Mouse (Mus musculus): ENCODE measurements at regions not wholly inside any gene's neighbourhood (a gene's known extent, or its start where the extent isn't known, plus 50 kb on each side); places are given as distances from the start of the nearest gene placed in this dataset.

DNA sequence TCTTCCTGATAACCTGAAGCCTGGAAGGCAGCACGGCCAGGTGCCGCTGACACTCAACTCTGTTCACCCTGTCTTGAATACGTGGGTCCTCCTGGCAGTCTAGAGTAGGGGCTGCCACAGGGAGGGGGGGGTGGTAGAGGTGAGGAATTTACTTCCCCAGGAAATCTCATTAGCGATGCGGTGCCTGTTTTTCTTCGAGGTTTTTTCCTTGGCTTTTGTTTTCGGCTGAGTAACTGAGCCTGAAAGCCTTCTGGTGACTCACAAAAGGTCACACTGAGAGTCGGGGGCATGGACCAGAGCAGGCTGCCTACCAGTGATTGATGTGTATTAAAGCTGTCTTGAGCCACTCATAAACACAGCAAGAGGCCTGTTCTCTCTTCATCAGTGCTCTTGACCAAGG, 181.1 kb upstream of the Pmfbp1 start:
- Histone ChIP-seq H3K79me2 (replicated peaks; ENCODE audit: control insufficient read depth, extremely low read depth, insufficient read depth, poor library complexity, severe bottlenecking) (no peaks in the 10 kb centered on the region), H3K4me2 (ENCODE audit: insufficient read depth, low read depth, poor library complexity, severe bottlenecking) (no peak overlapping the region), H3K4me3 (replicated peaks in 1 of 3; ENCODE audit: low read depth in 2 of 3, low read length in 2 of 3, poor library complexity in 1 of 3) (no peak overlapping the region), H3K9me3 (replicated peaks; ENCODE audit: low read length) (peaks cover 5% of the 10 kb centered on the region), H3K9ac (ENCODE audit: insufficient read depth, low read depth) (no peak overlapping the region), H3K36me3 (replicated peaks in 1 of 2; ENCODE audit: control insufficient read depth in 1 of 2, insufficient read depth in 1 of 2, low read length in 1 of 2) (peaks cover 0 to 2% of the 10 kb centered on the region in 2 experiments), H3K4me1 (ENCODE audit: control insufficient read depth in 1 of 2, insufficient read depth in 2 of 2) (no peaks in the 10 kb centered on the region), H3K27ac (ENCODE audit: insufficient read depth, low read depth) (no peak overlapping the region), H3K27me3 (replicated peaks) (no peaks in the 10 kb centered on the region)
- in situ Hi-C loops (cut with MboI; ENCODE audit: low pct_ligation_motif_present, low pct_unique_long_range_greater_than_20kb, low sequenced_read_pairs) (no loop called here), dilution Hi-C loops (cut with MboI; ENCODE audit: extremely low pct_ligation_motif_present, extremely low pct_unique_long_range_greater_than_20kb, low sequenced_read_pairs) (no loop called here)
- DNase-seq (ENCODE audit: extremely low read depth): no peak
- TF ChIP-seq ZNF384 (IDR thresholded peaks at IDR 0.05; ENCODE audit: low read depth, low read length) (no peak), SMC3 (IDR thresholded peaks at IDR 0.05; ENCODE audit: low read depth, low read length) (no peak), TBP (conservative IDR thresholded peaks at IDR 0.05; ENCODE audit: low read depth, low read length) (no peak), NELFE (IDR thresholded peaks at IDR 0.05; ENCODE audit: low read depth, low read length) (no peak), E2F4 (IDR thresholded peaks at IDR 0.05; ENCODE audit: insufficient replicate concordance, low read depth, low read length) (no peak), USF1 (IDR thresholded peaks at IDR 0.05; ENCODE audit: low read depth, low read length) (no peak), POLR2AphosphoS2 (IDR thresholded peaks at IDR 0.05; ENCODE audit: low read depth, low read length) (no peak), JUND (conservative IDR thresholded peaks at IDR 0.05; ENCODE audit: low read depth, low read length) (no peak), MYC (IDR thresholded peaks at IDR 0.05; ENCODE audit: low read depth, low read length) (no peak)

DNA sequence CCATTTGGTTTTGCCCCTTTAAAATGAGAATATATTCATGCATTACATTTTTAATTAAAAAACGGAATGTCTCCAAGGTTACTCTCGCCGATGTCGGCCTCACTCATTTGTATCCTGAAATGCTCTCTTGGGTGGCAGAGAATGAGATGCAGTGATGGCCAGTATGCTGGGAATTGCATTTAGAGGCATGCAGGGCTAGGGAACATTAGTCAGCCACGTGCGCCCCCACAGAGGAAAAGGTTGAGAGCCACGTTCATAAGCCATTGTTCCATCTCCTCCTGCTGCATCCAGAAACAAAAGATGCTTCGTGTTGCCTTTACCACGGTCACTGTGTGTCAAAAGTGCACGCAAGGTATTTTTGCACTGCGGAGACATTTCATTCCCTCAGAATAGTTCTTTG, 172.9 kb upstream of the Pmfbp1 start:
- Histone ChIP-seq H3K4me2 (ENCODE audit: insufficient read depth, low read depth, poor library complexity, severe bottlenecking) (no peak overlapping the region), H3K27me3 (replicated peaks) (no peaks in the 10 kb centered on the region), H3K4me1 (ENCODE audit: control insufficient read depth in 1 of 2, insufficient read depth in 2 of 2) (no peaks in the 10 kb centered on the region), H3K36me3 (replicated peaks in 1 of 2; ENCODE audit: control insufficient read depth in 1 of 2, insufficient read depth in 1 of 2, low read length in 1 of 2) (no peaks in the 10 kb centered on the region), H3K9ac (ENCODE audit: insufficient read depth, low read depth) (no peak overlapping the region), H3K9me3 (replicated peaks; ENCODE audit: low read length) (no peaks in the 10 kb centered on the region), H3K27ac (ENCODE audit: insufficient read depth, low read depth) (no peak overlapping the region), H3K79me2 (replicated peaks; ENCODE audit: control insufficient read depth, extremely low read depth, insufficient read depth, poor library complexity, severe bottlenecking) (no peaks in the 10 kb centered on the region), H3K4me3 (replicated peaks in 1 of 3; ENCODE audit: low read depth in 2 of 3, low read length in 2 of 3, poor library complexity in 1 of 3) (no peak overlapping the region)
- dilution Hi-C loops (cut with MboI; ENCODE audit: extremely low pct_ligation_motif_present, extremely low pct_unique_long_range_greater_than_20kb, low sequenced_read_pairs) (no loop called here), in situ Hi-C loops (cut with MboI; ENCODE audit: low pct_ligation_motif_present, low pct_unique_long_range_greater_than_20kb, low sequenced_read_pairs) (no loop called here)
- no peak for TF ChIP-seq NRF1 (IDR thresholded peaks at IDR 0.05; ENCODE audit: low read depth, low read length)
- DNase-seq (ENCODE audit: extremely low read depth): no peak

DNA sequence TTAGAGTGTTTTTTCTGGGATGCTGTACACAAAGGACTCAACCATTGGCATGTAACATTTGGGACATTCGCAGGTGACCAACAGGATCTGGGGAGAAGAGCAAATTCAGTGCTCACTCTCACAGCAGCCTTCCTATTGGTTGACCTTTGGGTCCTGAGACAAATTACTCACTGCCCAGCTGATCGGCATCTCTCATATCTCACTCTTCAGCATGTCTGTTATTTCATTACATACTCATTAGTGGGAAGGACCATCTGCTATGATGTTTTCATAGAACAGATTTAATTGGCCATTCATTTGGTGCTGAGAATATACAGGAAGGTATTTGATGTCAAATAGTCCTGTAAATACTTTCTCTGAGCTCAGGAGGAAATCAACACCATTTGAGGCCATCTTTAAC, 170.5 kb upstream of the Pmfbp1 start:
- Histone ChIP-seq H3K9ac (ENCODE audit: insufficient read depth, low read depth) (no peak overlapping the region), H3K9me3 (replicated peaks; ENCODE audit: low read length) (no peaks in the 10 kb centered on the region), H3K27me3 (replicated peaks) (no peaks in the 10 kb centered on the region), H3K27ac (ENCODE audit: insufficient read depth, low read depth) (no peak overlapping the region), H3K4me3 (replicated peaks in 1 of 3; ENCODE audit: low read depth in 2 of 3, low read length in 2 of 3, poor library complexity in 1 of 3) (no peak overlapping the region), H3K79me2 (replicated peaks; ENCODE audit: control insufficient read depth, extremely low read depth, insufficient read depth, poor library complexity, severe bottlenecking) (no peaks in the 10 kb centered on the region), H3K36me3 (replicated peaks in 1 of 2; ENCODE audit: control insufficient read depth in 1 of 2, insufficient read depth in 1 of 2, low read length in 1 of 2) (no peaks in the 10 kb centered on the region), H3K4me1 (ENCODE audit: control insufficient read depth in 1 of 2, insufficient read depth in 2 of 2) (no peaks in the 10 kb centered on the region), H3K4me2 (ENCODE audit: insufficient read depth, low read depth, poor library complexity, severe bottlenecking) (no peak overlapping the region)
- no peak for DNase-seq (ENCODE audit: extremely low read depth)
- no peak for TF ChIP-seq CTCF (conservative IDR thresholded peaks at IDR 0.05 in 1 of 2, IDR thresholded peaks at IDR 0.05 in 1 of 2; ENCODE audit: low read depth in 2 of 2, low read length in 2 of 2)
- no peak for TF ChIP-seq USF2 (conservative IDR thresholded peaks at IDR 0.05; ENCODE audit: low read depth, low read length)
- no peak for TF ChIP-seq ZC3H11A (IDR thresholded peaks at IDR 0.05; ENCODE audit: low read depth, low read length)
- TF ChIP-seq NELFE (IDR thresholded peaks at IDR 0.05; ENCODE audit: low read depth, low read length): no peak
- no peak for TF ChIP-seq ZKSCAN1 (IDR thresholded peaks at IDR 0.05; ENCODE audit: borderline replicate concordance, low read depth, low read length)
- no peak for TF ChIP-seq HCFC1 (IDR thresholded peaks at IDR 0.05; ENCODE audit: low read depth, low read length)
- TF ChIP-seq MAZ (IDR thresholded peaks at IDR 0.05; ENCODE audit: low read depth, low read length): no peak
- in situ Hi-C loops (cut with MboI; ENCODE audit: low pct_ligation_motif_present, low pct_unique_long_range_greater_than_20kb, low sequenced_read_pairs) (no loop called here), dilution Hi-C loops (cut with MboI; ENCODE audit: extremely low pct_ligation_motif_present, extremely low pct_unique_long_range_greater_than_20kb, low sequenced_read_pairs) (no loop called here)

Measured in CH12.LX (cell line).